Mouse (Mus musculus): ENCODE measurements at regions not wholly inside any gene's neighbourhood (a gene's known extent, or its start where the extent isn't known, plus 50 kb on each side); places are given as distances from the start of the nearest gene placed in this dataset.

GRCm38 (mm10) chr8:12152825-12153224 is 125.8 kb upstream of the A230072I06Rik start:
- DNase-seq = no peak

- no peak for DNase-seq
Observed at GRCm38 (mm10) chr8:12156893-12157292, 121.7 kb upstream of the A230072I06Rik start.

DNA sequence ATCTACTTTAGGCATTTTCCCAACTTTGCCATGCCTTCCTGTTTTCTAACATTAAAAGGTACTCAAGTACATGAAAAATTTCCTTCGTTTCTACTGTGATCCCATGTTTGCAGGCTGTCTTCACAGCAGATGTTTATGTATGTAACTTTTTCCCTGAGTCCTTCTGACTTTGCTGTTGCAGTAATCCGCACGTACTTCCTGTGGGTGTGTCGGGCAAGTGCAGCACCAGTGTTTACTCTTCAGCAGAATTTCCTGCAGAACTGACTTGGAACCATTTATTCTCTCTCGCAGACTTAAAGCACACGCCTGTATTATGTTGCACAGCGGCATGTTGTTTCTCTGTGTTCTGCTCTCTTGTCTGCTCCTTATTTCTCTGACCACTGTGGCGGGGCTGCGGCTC is 120.4 kb upstream of the A230072I06Rik start:
- DNase-seq = no peak

- peak; percentile 14 for DNase-seq
Observed at GRCm38 (mm10) chr8:12162921-12163705, 115.5 kb upstream of the A230072I06Rik start.

DNA sequence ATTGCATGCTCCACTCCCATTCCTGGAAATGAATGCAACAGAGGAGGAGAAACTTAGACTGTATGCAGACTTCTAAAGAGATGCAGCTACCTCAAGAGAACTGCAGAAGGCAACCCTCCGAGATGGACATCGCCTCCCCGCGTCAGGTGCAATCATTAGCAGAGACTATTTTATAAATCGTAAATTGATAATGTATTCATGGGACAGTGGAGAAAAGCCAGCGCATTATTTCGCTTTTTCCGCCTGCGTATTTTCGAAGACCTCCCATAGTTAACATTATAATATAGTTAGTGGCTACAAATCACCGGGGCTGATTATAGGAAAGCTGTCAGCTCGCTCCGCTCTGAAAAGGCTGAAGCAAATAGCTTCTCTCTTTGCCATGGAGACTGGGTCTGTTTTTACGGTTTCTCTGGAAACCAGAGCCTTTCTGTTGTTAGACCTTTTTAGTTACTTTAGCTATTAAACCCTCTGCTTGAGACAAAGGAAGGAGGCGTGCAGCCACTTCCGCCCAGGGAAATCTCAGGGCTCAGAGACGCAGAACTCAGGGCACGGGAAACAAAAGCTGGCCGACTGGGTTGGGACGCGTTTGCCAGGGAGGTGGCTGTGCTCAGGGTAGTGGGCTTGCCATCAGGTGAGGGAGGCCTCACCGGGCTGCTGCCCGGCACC is 113.0 kb upstream of the A230072I06Rik start:
- DNase-seq = peak; percentile 17

GRCm38 (mm10) chr8:12171788-12172187 is 106.8 kb upstream of the A230072I06Rik start:
- no peak for DNase-seq

GRCm38 (mm10) chr8:12175496-12175895 is 103.1 kb upstream of the A230072I06Rik start:
- peak; percentile 10 for DNase-seq

DNA sequence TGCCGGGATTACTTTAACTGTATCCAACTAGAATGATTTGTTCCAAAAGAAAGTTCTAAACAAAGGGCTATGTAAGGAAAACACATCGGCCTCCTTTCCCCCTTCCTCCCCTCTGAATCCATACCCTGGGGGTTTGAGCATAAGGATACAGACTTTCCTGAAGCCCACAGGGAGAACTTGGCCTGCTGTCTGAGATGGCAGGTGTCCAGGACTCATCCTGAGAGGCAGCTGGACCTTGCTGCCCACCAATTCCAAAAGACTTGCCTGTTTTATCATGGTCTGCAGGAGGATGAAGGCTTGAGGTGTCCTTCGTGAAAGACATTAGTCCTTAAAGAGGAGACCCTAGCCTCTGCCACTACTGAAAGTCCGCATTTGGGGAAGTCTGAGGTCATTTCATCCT is 94.0 kb upstream of the A230072I06Rik start:
- no peak for DNase-seq

DNA sequence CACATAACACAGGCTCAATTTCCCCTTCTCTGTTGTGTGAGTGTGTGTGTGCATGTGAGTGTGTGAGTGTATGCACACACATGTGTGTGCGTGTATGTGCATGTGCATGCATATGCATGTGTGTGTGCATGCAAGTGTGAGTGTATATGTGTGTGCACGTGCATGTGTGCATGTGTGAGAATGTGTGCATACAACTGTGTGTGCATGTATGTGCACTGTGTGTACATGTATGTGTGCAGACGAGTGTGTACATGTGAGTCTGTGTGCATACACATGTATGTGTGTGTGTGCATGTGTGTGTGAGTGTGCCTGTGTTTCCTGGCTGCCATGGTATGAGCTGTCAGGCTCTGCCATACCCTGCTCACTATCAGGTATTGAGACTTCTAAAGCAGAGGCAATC is 91.3 kb upstream of the A230072I06Rik start:
- DNase-seq = no peak

GRCm38 (mm10) chr8:12188451-12188850 is 90.2 kb upstream of the A230072I06Rik start:
- DNase-seq = no peak

DNA sequence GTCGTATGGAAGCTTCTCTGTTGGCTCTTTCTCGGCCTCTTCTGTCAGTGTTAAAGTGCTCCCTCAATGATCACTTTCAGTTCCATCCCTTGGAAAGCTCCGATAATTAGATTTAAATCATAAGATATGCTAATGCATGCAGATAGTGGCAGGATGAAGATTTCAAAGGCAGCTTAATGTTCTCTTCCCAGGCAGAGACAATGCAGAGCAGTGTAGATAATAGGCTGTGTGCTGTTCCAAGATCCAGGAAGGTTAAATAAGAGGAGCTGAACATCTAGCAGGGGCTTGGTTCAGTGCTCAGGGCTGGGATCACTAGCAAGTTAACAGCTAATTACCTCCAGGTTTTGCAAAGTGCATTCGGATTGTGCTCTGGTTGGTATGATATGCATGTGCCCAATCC is 89.7 kb upstream of the A230072I06Rik start:
- no peak for DNase-seq

GRCm38 (mm10) chr8:12192006-12192405 is 86.6 kb upstream of the A230072I06Rik start:
- DNase-seq = no peak

- DNase-seq = no peak
Observed at GRCm38 (mm10) chr8:12205909-12206308, 72.7 kb upstream of the A230072I06Rik start.

DNA sequence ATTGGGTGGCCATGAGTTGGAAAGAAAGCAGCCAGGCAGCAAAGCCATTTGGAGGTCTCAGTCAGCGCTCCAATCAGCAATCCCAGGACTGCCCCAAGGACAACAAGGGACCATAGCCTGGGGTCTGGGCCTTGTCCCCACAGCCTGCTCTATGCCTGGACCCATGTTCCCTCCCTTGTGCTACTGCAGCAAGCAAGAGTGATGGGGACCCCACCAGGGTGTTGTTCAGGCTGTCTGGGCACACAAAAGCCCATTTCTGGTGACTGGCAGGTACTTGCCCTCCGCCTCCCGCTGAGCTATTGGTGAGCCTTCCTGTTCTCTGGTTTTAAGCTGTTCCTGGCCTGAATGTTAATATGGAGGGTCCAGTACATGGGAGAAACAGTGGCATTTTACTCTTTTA is 71.2 kb upstream of the A230072I06Rik start:
- DNase-seq = no peak

DNA sequence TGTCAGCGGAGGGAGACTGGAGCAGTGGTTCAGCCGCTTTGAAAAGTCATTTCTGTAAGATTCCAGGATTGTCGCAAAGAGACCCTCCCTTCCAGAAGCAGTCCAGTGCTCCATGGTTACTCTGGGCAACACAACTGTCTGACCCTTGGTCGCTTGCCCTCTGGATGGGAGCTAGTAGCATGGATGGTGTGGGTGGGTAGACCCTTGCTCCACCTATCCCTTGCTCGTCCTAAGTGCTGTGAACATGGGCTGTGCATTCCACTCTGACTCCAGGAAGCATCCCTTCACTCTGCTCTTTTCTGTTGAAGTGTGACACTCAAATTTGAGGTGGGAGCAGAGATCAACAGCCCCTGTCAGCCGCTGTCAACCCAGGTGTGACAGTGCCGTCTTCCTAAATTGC is 64.8 kb upstream of the A230072I06Rik start:
- no peak for DNase-seq

DNA sequence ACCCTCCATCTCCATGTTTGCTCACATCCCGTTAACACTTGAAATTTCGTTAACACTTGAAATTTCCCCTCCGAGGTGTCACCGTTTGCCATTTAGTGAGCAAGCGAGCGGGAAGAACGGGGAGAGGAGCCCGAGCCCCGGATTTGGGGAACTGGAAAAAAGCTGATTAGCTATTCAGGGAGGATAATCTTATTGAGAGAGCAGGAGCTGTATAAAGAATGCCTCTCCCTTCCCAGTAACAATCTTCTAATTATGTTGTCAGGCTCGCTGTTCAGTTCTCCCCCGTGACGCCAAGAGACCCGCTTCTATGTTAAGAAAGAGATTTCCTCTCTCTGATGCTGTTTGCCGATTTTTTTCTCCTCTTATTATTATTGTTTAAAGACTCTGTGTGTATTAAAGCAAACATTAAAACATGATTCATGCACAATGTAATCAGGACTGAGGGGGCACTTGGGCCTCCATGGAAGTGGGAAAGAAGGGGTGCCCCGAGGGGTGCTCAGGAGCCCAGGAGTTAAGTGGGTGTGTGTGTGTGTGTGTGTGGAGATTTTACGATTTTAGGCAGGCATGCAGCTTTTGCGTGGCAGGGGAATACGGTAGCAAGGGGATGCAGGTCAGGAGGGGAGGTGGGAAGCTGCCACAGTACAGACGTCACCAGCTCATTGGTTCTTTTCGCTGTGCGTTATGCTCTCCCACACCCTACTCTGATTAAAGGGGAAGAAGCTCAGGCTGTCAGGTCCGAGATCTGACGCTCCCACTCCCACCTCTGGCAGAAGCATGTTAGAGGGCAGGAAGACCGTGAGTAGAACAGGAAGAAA is 64.2 kb upstream of the A230072I06Rik start:
- DNase-seq = no peak

DNA sequence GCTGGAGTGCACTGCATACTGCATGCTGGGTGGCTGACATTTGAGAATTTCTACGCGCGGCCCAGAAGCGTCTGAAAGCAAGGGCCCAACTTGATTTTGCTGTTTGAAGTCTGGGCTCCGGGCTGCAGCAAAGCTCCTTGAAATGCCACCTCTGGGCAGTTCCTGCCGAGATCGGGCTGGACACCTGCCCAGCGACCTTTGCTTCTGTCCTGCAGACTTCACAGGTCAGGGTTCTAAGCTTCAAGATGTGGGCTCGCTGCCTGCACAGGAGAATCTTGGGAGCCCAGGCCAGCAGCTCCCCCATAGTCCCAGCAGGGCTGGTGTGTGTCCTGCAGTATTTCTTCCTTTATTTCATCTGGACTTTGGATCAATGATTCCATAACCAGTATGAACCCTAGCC is 57.1 kb upstream of the A230072I06Rik start:
- no peak for DNase-seq

GRCm38 (mm10) chr8:12223376-12223775 is 55.2 kb upstream of the A230072I06Rik start:
- no peak for DNase-seq

Data from right cerebral cortex, postnatal 25 days (tissue).